Mouse (Mus musculus) limb, embryonic 11.5 days (tissue): ENCODE measurements at regions not wholly inside any gene's neighbourhood (a gene's known extent, or its start where the extent isn't known, plus 50 kb on each side); places are given as distances from the start of the nearest gene placed in this dataset. TPM values are rescaled to one million over a fixed set of nuclear protein-coding genes. Genes with fewer than 3 reads are reported as not detected.

Source experiments
- microRNA-seq: library from miRNA; unstranded; fragments of <30 nt; microRNA quantifications from one replicate; pipeline ENCODE4, GENCODE M21; 2016

Small RNA genes lying in the stretch of these regions (microRNA-seq; reads per million reads assigned to microRNA genes)
- gene Gm27684, result not detected
